Mouse (Mus musculus): ENCODE data around the gene Lsg1. TPM values are rescaled to one million over a fixed set of nuclear protein-coding genes. Genes with fewer than 3 reads are reported as not detected.

Lsg1 gene
- polyA plus RNA-seq, 1 experiment from 2014 or later: 69.4 TPM

GRCm38 (mm10) chr16:30524481-30524880 lies 62.9 kb downstream of the Lsg1 start:
- Histone ChIP-seq H3K9me3 (replicated peaks) (no peaks in the 10 kb centered on the region), H3K9ac (no peak overlapping the region), H3K27ac (no peak overlapping the region), H3K4me1 (0 out of 2 replicates have a peak, but pooled peaks cover 5% of the 10 kb centered on the region), H3K27me3 (no peaks in the 10 kb centered on the region), H3K36me3 (0 out of 2 replicates have a peak, but pooled peaks cover 8% of the 10 kb centered on the region), H3K4me3 (replicated peaks) (no peak overlapping the region), H3K4me2 (no peak overlapping the region)
- 90% methylated on average over 6 of the region's 6 CpGs for WGBS
- no peak for ATAC-seq (replicated peaks; ENCODE audit: low FRiP score)

DNA sequence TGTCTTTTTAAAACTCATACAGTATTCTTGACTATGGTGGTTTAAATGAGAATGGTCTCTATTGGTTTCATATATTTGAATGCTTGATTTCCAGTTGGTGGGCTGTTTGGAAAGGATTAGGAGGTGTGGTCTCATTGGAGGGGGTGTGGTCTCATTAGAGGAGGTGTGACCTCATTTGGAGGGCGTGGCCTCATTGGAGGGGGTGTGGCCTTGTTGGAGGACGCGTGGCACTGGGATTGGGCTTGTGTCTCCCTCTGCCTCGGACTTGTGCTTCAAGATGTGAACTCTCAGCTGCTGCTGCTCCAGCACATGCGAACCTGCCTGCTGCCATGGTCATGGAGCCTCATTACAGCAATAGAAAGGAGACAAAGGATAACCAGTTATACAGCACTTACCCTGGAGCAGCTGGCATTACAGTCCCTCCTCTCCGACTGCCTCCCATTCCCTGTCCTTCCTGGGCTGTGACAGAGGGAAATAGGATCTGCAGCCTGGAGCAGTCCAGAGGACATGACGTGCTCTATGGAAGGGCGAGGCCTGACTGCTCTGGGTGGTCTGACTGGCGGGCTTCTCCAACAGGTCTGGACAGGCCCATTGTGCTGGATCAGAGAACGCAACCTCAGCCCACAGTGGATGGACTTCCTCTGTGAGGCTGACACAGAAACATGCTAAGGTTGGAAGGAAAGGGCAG lies 65.0 kb downstream of the Lsg1 start:
- no peak overlapping the region for H3K27ac ChIP-seq
- no peak for ATAC-seq (replicated peaks; ENCODE audit: low FRiP score)
- no peak overlapping the region for H3K9ac ChIP-seq
- WGBS: 63% methylated on average over 10 of the region's 10 CpGs
- no peaks in the 10 kb centered on the region for H3K9me3 ChIP-seq (replicated peaks)
- no peak overlapping the region for H3K4me3 ChIP-seq (replicated peaks)
- H3K4me2 ChIP-seq: no peak overlapping the region
- H3K27me3 ChIP-seq: no peaks in the 10 kb centered on the region
- H3K4me1 ChIP-seq: peaks cover 23% of the 10 kb centered on the region
- H3K36me3 ChIP-seq: 0 out of 2 replicates have a peak, but pooled peaks cover 3% of the 10 kb centered on the region

GRCm38 (mm10) chr16:30521147-30521546 lies 66.2 kb downstream of the Lsg1 start:
- Histone ChIP-seq H3K4me3 (replicated peaks) (no peak overlapping the region), H3K27me3 (no peaks in the 10 kb centered on the region), H3K9ac (no peak overlapping the region), H3K4me2 (no peak overlapping the region), H3K36me3 (no peaks in the 10 kb centered on the region), H3K4me1 (peaks cover 23% of the 10 kb centered on the region), H3K27ac (no peak overlapping the region), H3K9me3 (replicated peaks) (no peaks in the 10 kb centered on the region)
- ATAC-seq (replicated peaks; ENCODE audit: low FRiP score): no peak
- 65% methylated on average over 3 of the region's 3 CpGs for WGBS

- Histone ChIP-seq H3K4me3 (replicated peaks) (peak overlapping the region; percentile 33), H3K36me3 (no peaks in the 10 kb centered on the region)
These were observed 67.0 kb downstream of the Lsg1 start for GRCm38 (mm10) chr16:30520361-30520823.

DNA sequence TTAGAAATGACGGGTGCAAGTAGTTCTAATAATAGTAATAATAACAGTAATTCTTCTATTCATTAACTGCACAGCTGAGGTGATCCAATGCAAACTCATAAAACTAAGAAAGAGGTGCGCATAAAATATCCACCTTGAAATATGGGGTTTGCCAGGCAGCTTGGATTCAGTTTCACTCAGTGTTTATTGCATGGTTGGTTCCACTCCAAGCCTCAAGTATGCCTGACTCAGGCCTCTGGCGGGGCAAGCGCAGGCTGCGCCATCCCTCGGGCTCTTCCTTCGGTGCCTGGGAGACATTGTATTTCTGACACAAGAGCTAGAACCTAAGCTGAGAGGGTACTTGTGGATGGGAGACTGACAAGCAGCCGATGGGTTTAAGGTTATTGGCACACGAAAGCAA lies 68.8 kb downstream of the Lsg1 start:
- peaks cover 25% of the 10 kb centered on the region for H3K4me1 ChIP-seq
- no peak for ATAC-seq (replicated peaks; ENCODE audit: low FRiP score)
- no peaks in the 10 kb centered on the region for H3K27me3 ChIP-seq
- H3K27ac ChIP-seq: no peak overlapping the region
- no peak overlapping the region for H3K4me2 ChIP-seq
- no peaks in the 10 kb centered on the region for H3K36me3 ChIP-seq
- H3K9ac ChIP-seq: no peak overlapping the region
- no peaks in the 10 kb centered on the region for H3K9me3 ChIP-seq (replicated peaks)
- 51% methylated on average over 9 of the region's 9 CpGs for WGBS
- no peak overlapping the region for H3K4me3 ChIP-seq (replicated peaks)

More at GRCm38 (mm10) chr16:30520361-30520823, 67.0 kb downstream of the Lsg1 start:
- no peak overlapping the region for H3K27ac ChIP-seq
- H3K9me3 ChIP-seq (replicated peaks): no peaks in the 10 kb centered on the region
- 18% methylated on average over 9 of the region's 9 CpGs for WGBS
- H3K27me3 ChIP-seq: no peaks in the 10 kb centered on the region
- H3K9ac ChIP-seq: no peak overlapping the region
- peak overlapping the region; percentile 52 for H3K4me2 ChIP-seq
- H3K4me1 ChIP-seq: peaks cover 23% of the 10 kb centered on the region
- no peak for ATAC-seq (replicated peaks; ENCODE audit: low FRiP score)

DNA sequence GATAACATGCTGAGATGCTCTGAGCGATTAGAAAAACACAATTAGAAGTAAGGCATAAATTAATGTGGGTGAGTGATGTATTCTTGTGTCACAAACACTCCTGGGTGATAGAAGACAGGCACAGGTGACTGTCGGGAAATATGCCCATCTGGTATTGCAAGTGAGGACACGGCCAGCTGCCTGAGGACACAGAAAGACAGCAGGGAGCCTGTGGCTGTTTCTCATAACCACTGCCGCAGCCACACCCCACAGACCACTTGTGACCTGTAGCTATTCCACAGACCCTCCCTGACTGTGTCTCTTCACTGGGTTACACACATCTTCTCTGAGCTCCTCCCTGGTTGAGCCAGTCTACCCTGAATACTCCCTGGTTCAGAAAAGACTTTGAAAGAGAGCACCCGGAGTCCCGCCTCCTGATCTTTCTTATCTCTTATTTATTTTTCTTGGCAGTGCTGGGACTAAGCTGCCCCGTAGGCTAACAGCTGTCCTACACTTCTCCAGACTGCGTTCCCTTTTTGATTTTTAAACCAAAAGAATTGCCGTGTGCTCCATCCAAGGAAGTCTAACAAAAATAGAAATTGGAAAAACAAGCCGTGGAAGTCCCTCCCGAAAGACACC lies 69.6 kb downstream of the Lsg1 start:
- no peak overlapping the region for H3K9ac ChIP-seq
- no peak overlapping the region for H3K27ac ChIP-seq
- 46% methylated on average over 11 of the region's 11 CpGs for WGBS
- no peaks in the 10 kb centered on the region for H3K27me3 ChIP-seq
- peaks cover 34% of the 10 kb centered on the region for H3K4me1 ChIP-seq
- no peak for ATAC-seq (replicated peaks; ENCODE audit: low FRiP score)
- H3K4me2 ChIP-seq: no peak overlapping the region
- no peak overlapping the region for H3K4me3 ChIP-seq (replicated peaks)
- H3K36me3 ChIP-seq: no peaks in the 10 kb centered on the region
- H3K9me3 ChIP-seq (replicated peaks): no peaks in the 10 kb centered on the region

GRCm38 (mm10) chr16:30516993-30517392 lies 70.4 kb downstream of the Lsg1 start:
- no peak overlapping the region for H3K9ac ChIP-seq
- no peaks in the 10 kb centered on the region for H3K9me3 ChIP-seq (replicated peaks)
- H3K27me3 ChIP-seq: no peaks in the 10 kb centered on the region
- H3K36me3 ChIP-seq: no peaks in the 10 kb centered on the region
- ATAC-seq (replicated peaks; ENCODE audit: low FRiP score): no peak
- H3K4me1 ChIP-seq: peaks cover 42% of the 10 kb centered on the region
- H3K4me3 ChIP-seq (replicated peaks): no peak overlapping the region
- no peak overlapping the region for H3K4me2 ChIP-seq
- no peak overlapping the region for H3K27ac ChIP-seq
- 93% methylated on average over 9 of the region's 9 CpGs for WGBS

GRCm38 (mm10) chr16:30515418-30515817 lies 72.0 kb downstream of the Lsg1 start:
- H3K4me2 ChIP-seq: no peak overlapping the region
- H3K9ac ChIP-seq: no peak overlapping the region
- no peaks in the 10 kb centered on the region for H3K36me3 ChIP-seq
- H3K4me1 ChIP-seq: peaks cover 55% of the 10 kb centered on the region
- no peaks in the 10 kb centered on the region for H3K9me3 ChIP-seq (replicated peaks)
- H3K4me3 ChIP-seq (replicated peaks): no peak overlapping the region
- no peak for ATAC-seq (replicated peaks; ENCODE audit: low FRiP score)
- WGBS: 72% methylated on average over 12 of the region's 12 CpGs
- no peak overlapping the region for H3K27ac ChIP-seq
- H3K27me3 ChIP-seq: no peaks in the 10 kb centered on the region

DNA sequence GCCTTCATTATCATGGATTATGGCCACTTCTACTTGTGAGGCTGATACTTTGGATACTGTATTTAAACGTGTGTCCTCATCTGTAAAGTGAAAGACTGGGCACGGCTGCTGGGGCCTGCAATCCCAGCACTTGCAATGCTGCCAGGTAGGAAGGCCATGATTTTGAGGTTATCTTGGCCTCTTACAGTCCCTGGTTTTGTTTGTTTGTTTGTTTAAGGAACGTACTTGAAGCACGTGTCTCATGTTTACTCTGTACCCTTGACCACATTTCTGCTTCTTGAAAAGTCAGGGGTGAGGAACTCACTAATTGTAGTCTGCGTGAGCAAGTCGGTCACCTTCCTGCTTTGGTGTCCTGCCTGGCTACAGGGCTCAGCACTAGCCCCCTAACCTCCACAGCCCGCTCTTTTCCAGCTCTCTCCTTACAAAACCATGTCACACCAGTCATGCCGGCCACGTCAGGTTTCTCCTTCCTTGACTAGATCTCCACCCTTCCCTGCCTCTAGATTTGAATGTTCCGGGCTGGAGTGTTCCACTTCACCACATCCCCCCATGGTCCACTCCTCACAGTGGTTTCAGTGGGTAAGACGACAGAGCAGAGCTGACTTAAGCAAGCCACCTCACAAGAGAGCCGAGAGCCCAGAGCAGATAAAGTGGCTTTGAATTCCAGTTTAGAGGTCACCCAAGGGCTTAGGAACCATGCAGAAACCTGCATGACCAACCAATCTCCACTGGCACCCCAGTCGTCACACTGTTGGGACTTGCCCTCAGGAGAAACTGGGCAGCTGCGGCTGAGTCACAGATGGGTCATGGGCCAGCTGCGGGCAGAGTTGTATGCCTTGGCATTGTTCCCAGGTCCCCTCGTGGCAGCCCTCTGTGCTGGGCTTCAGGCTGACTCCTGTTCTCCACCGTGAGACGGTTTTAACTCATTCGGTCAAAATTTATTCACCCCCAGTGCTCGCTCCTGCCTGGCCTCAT lies 74.1 kb downstream of the Lsg1 start:
- Histone ChIP-seq H3K36me3 (no peaks in the 10 kb centered on the region), H3K4me1 (peaks cover 44% of the 10 kb centered on the region), H3K9ac (no peak overlapping the region), H3K9me3 (replicated peaks) (no peaks in the 10 kb centered on the region), H3K27me3 (no peaks in the 10 kb centered on the region), H3K4me3 (replicated peaks) (no peak overlapping the region), H3K4me2 (no peak overlapping the region), H3K27ac (peak overlapping the region; percentile 70)
- WGBS: 49% methylated on average over 20 of the region's 20 CpGs
- peak; percentile 12; the same call in 1 of the 2 replicates for ATAC-seq (replicated peaks; ENCODE audit: low FRiP score)

DNA sequence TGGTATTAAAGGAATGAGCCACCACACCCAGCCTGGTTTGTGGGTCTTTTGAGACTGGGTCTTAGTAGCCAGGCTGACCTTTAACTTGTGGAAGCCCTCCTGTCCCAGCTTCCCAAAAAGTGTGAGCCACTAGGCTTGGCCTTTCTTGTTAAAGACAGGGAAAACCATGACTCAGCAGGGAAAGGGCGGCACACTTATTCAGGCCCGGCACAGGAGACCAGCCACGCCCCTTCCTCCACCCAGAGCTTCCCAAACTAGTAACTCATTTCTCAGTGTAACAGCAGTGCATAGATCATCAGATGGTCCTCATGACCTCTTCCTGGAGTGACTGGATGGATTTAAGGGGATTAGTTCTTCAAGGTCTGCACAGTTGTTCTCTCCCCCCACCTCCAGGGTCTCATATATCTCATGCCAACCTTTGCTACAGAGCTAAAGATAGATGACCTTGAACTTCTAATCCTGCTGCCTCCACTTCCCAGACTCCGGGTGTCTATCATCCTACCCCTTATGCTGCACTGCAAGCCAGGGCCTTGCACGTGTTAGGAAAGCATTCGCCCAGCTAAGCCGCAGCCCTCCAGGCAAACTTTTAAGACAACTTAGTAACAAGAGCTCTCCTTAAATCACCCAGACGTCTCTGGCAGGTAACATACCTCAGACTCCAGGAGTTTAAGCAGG lies 74.9 kb downstream of the Lsg1 start:
- Histone ChIP-seq H3K27me3 (no peaks in the 10 kb centered on the region), H3K4me3 (replicated peaks) (no peak overlapping the region), H3K4me2 (no peak overlapping the region; the same call in 1 of the 2 replicates), H3K27ac (peak overlapping the region; percentile 70), H3K4me1 (peaks cover 36% of the 10 kb centered on the region), H3K9me3 (replicated peaks) (no peaks in the 10 kb centered on the region), H3K9ac (no peak overlapping the region), H3K36me3 (no peaks in the 10 kb centered on the region)
- 20% methylated on average over 8 of the region's 8 CpGs for WGBS
- peak; percentile 40; the same call in 1 of the 2 replicates for ATAC-seq (replicated peaks; ENCODE audit: low FRiP score)

GRCm38 (mm10) chr16:30511563-30512340 lies 75.6 kb downstream of the Lsg1 start:
- Histone ChIP-seq H3K4me2 (peak overlapping the region; percentile 74), H3K9ac (peak overlapping the region; percentile 73; the same call in 1 of the 2 replicates), H3K27me3 (no peaks in the 10 kb centered on the region), H3K4me1 (peaks cover 36% of the 10 kb centered on the region), H3K27ac (peak overlapping the region; percentile 70; the same call in 1 of the 2 replicates), H3K36me3 (no peaks in the 10 kb centered on the region), H3K9me3 (replicated peaks) (no peaks in the 10 kb centered on the region), H3K4me3 (replicated peaks) (peak overlapping the region; percentile 74)
- WGBS: 79% methylated on average over 13 of the region's 13 CpGs
- ATAC-seq (replicated peaks; ENCODE audit: low FRiP score): no peak
